Mouse (Mus musculus): ENCODE data around the gene Vasn.

GRCm38 (mm10) chr16:4596141-4596728, 43.5 kb upstream of the Vasn start:
- TF ChIP-seq MXI1 (IDR thresholded peaks at IDR 0.05; ENCODE audit: low read depth, low read length), result no peak
- TF ChIP-seq CTCF (conservative IDR thresholded peaks at IDR 0.05 in 1 of 2, IDR thresholded peaks at IDR 0.05 in 1 of 2; ENCODE audit: low read depth in 2 of 2, low read length in 2 of 2), result no peak
- no peak for TF ChIP-seq UBTF (IDR thresholded peaks at IDR 0.05; ENCODE audit: low read depth, low read length)
- TF ChIP-seq PAX5 (IDR thresholded peaks at IDR 0.05; ENCODE audit: low read length), result no peak
- no peak for TF ChIP-seq CHD1 (IDR thresholded peaks at IDR 0.05; ENCODE audit: low read depth, low read length)
- TF ChIP-seq POLR2A (IDR thresholded peaks at IDR 0.05; ENCODE audit: low read depth, low read length), result no peak
- TF ChIP-seq ZC3H11A (IDR thresholded peaks at IDR 0.05; ENCODE audit: low read depth, low read length), result no peak
- no peak for TF ChIP-seq ZKSCAN1 (IDR thresholded peaks at IDR 0.05; ENCODE audit: borderline replicate concordance, low read depth, low read length)
- TF ChIP-seq EP300 (IDR thresholded peaks at IDR 0.05; ENCODE audit: low read length), result no peak
- no peak for TF ChIP-seq JUND (conservative IDR thresholded peaks at IDR 0.05; ENCODE audit: low read depth, low read length)
- no peak for TF ChIP-seq KAT2A (IDR thresholded peaks at IDR 0.05; ENCODE audit: insufficient replicate concordance, low read length)
- no peak for TF ChIP-seq MAZ (IDR thresholded peaks at IDR 0.05; ENCODE audit: low read depth, low read length)
- TF ChIP-seq TCF12 (IDR thresholded peaks at IDR 0.05; ENCODE audit: low read depth, low read length), result no peak

All from CH12.LX (cell line).